Mouse (Mus musculus): Measurements from ENCODE around the gene A430033K04Rik.
A peak's percentile ranks its signal among the peaks of the same experiment; 100 is the strongest.

The A430033K04Rik gene

GRCm38 (mm10) chr5:138622645-138623477 lies at the start of gene A430033K04Rik:
Gene A430033K04Rik, plus strand, starts transcription at chr5:138622859.
- peak; percentile 94 for DNase-seq

- DNase-seq, result no peak
Measured at GRCm38 (mm10) chr5:138587396-138587795, 35.3 kb upstream of the A430033K04Rik start.

- peak; percentile 25 for DNase-seq
Measured at GRCm38 (mm10) chr5:138618353-138618752, 4.3 kb upstream of the A430033K04Rik start.

- peak; percentile 91 for DNase-seq
Measured at GRCm38 (mm10) chr5:138619211-138620128, 3.2 kb upstream of the A430033K04Rik start, which contains the start of gene Zfp68. Gene Zfp68, minus strand, starts transcription at chr5:138619761.

GRCm38 (mm10) chr5:138620836-138621235 lies 1.8 kb upstream of the A430033K04Rik start:
- no peak for DNase-seq

- DNase-seq, result no peak
Measured at GRCm38 (mm10) chr5:138623478-138623875, 818 bp downstream of the A430033K04Rik start.

GRCm38 (mm10) chr5:138636486-138636885 lies 13.8 kb downstream of the A430033K04Rik start:
- DNase-seq, result no peak

GRCm38 (mm10) chr5:138641081-138641480 lies 18.4 kb downstream of the A430033K04Rik start:
- no peak for DNase-seq

- no peak for DNase-seq
Measured at GRCm38 (mm10) chr5:138641761-138642160, 19.1 kb downstream of the A430033K04Rik start.

- DNase-seq, result no peak
Measured at GRCm38 (mm10) chr5:138652911-138653310, 30.3 kb downstream of the A430033K04Rik start.

- peak; percentile 36 for DNase-seq
Measured at GRCm38 (mm10) chr5:138656477-138657156, 34.0 kb downstream of the A430033K04Rik start.

- no peak for DNase-seq
Measured at GRCm38 (mm10) chr5:138657407-138657806, 34.7 kb downstream of the A430033K04Rik start.

- peak; percentile 34 for DNase-seq
Measured at GRCm38 (mm10) chr5:138657854-138658253, 35.2 kb downstream of the A430033K04Rik start.

GRCm38 (mm10) chr5:138658922-138659321 lies 36.3 kb downstream of the A430033K04Rik start:
- DNase-seq, result peak; percentile 47

GRCm38 (mm10) chr5:138683023-138683766 lies 60.5 kb downstream of the A430033K04Rik start:
- no peak for DNase-seq

GRCm38 (mm10) chr5:138683821-138684220 lies 61.2 kb downstream of the A430033K04Rik start:
- DNase-seq, result no peak

- DNase-seq, result no peak
Measured at GRCm38 (mm10) chr5:138687453-138687852, 64.8 kb downstream of the A430033K04Rik start.

- DNase-seq, result no peak
Measured at GRCm38 (mm10) chr5:138689254-138689653, 66.6 kb downstream of the A430033K04Rik start.

GRCm38 (mm10) chr5:138692936-138693570 lies 70.4 kb downstream of the A430033K04Rik start:
- DNase-seq, result no peak

GRCm38 (mm10) chr5:138694036-138694435 lies 71.4 kb downstream of the A430033K04Rik start:
- no peak for DNase-seq

GRCm38 (mm10) chr5:138694496-138695167 lies 72.0 kb downstream of the A430033K04Rik start:
- DNase-seq, result peak; percentile 6
